Mouse (Mus musculus): ENCODE data around the gene Fuz. TPM values are rescaled to one million over a fixed set of nuclear protein-coding genes. Genes with fewer than 3 reads are reported as not detected.
A peak's percentile ranks its signal among the peaks of the same experiment; 100 is the strongest.

Gene Fuz
- total RNA-seq, 1 experiment from 2014 or later, result 39.8 TPM

DNA sequence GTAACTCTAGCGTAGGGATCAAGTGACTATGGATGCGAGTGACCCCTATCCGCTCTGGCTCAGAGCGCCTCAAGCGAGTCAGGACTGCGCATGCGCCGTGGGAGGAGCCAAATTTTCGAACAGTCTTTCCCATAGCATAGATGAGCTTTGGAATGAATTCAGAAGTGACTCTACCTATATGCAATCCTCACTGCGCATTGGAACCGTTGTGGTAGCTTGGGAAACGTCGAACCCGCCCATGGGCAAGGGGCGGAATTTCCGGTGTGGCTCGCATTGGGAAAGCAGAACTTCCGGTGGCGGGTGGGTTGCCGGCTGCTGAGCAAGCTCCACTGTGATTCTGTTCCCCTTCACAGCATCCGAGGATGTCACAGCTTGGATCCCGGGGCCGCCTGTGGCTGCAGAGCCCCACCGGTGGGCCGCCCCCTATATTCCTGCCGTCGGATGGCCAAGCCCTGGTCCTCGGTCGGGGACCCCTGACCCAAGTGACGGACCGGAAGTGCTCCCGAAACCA, 38.8 kb upstream of the Fuz start, which contains the start of gene Pnkp:
Pnkp (plus strand) TSS at position 98 of the 511 bp plus-strand sequence.
- peak; percentile 55 to 57 for ATAC-seq (replicated peaks in 1 of 2; ENCODE audit: insufficient read depth in 1 of 2, low FRiP score in 2 of 2, low TSS enrichment in 1 of 2, low read depth in 1 of 2, poor library complexity in 2 of 2, severe bottlenecking in 2 of 2)

DNA sequence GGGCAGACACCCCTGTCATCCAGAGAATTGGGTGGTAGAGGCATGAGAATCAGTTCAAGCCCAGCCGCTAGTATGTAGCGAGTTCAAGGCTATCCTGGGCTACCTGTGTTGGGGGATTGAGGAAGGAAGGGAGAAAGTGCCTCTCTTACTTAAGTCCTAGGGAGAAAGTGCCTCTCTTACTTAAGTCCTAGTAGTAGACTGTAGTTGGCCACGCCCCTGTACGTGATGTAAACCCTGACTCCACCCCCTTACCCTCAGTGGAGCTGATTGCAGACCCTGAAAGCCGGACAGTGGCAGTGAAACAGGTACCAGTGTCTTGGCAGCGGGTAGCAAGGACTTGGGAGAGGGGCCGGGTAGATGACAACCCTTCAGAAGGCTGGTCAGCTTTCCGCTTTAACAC, 38.0 kb upstream of the Fuz start:
- ATAC-seq (replicated peaks in 1 of 2; ENCODE audit: insufficient read depth in 1 of 2, low FRiP score in 2 of 2, low TSS enrichment in 1 of 2, low read depth in 1 of 2, poor library complexity in 2 of 2, severe bottlenecking in 2 of 2), result peak in 1 of 2 experiments; percentile 14; a peak in 1 of 4 replicates

DNA sequence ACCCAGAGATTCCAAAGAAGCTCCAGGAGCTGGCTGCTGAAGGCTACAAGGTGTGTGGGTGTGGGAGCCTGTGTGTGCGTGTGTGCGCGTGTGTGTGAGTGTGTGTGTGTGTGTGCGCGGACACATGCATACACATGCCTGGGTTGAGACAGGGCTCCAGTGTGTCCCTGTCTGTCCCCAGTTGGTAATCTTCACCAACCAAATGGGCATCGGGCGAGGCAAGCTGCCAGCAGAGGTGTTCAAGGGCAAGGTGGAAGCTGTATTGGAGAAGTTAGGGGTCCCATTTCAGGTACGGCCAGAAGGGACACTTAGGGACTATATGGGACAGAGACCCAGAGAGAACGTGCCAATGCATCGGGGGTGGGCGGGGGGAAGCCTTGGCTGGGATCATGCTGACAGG, 36.0 kb upstream of the Fuz start:
- ATAC-seq (replicated peaks in 1 of 2; ENCODE audit: insufficient read depth in 1 of 2, low FRiP score in 2 of 2, low TSS enrichment in 1 of 2, low read depth in 1 of 2, poor library complexity in 2 of 2, severe bottlenecking in 2 of 2), result no peak

DNA sequence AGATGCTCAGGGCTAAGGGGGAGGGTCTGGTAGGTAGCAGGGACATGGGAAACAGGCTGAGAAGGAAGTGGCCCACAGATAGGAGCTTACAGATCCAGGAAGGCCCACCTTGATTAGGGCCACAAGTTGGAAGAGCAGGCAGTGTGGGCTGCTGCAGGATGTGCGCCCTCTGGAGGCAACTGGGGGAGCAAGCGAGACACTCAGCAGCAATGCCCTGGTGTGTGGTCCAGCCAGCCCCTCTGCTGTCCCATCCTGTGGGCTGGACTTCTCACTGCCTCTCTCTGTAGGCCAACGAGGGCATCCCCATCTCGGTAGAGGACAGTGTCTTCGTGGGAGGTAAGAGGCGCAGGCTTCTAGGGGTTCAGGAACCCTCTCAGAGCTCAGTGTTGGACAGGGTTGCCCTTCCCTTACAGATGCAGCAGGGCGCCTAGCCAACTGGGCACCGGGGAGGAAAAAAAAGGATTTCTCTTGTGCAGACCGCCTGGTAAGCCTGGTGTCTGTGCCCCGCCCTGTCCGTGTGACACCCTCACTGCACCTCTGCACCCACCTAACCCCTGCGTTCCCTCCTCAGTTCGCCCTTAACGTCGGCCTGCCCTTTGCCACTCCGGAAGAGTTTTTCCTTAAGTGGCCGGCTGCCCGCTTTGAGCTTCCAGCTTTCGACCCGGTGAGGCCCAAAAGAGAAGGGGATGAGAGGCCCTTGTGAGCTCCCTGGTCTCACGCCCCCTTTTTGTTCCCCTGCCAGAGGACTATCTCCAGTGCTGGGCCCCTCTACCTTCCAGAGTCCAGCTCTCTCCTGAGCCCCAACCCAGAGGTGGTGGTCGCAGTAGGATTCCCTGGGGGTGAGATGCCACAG, 35.1 kb upstream of the Fuz start:
- peak; percentile 30 to 36; a peak in 1 of 4 replicates for ATAC-seq (replicated peaks in 1 of 2; ENCODE audit: insufficient read depth in 1 of 2, low FRiP score in 2 of 2, low TSS enrichment in 1 of 2, low read depth in 1 of 2, poor library complexity in 2 of 2, severe bottlenecking in 2 of 2)

DNA sequence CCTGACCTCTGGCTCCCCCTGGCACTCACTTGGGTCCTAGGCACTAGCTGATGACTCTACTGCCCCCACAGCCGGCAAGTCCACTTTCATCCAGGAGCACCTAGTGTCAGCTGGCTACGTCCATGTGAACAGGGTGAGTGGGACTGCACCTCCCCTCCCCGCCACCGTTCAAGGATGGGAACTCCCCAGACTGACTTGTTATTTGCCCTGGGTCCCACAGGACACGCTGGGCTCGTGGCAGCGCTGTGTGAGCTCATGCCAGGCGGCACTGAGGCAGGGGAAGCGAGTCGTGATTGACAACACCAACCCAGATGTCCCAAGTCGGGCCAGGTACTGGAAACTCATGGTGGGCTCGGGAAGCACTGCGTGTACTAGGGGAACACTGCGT, 34.5 kb upstream of the Fuz start:
- ATAC-seq (replicated peaks in 1 of 2; ENCODE audit: insufficient read depth in 1 of 2, low FRiP score in 2 of 2, low TSS enrichment in 1 of 2, low read depth in 1 of 2, poor library complexity in 2 of 2, severe bottlenecking in 2 of 2), result no peak

DNA sequence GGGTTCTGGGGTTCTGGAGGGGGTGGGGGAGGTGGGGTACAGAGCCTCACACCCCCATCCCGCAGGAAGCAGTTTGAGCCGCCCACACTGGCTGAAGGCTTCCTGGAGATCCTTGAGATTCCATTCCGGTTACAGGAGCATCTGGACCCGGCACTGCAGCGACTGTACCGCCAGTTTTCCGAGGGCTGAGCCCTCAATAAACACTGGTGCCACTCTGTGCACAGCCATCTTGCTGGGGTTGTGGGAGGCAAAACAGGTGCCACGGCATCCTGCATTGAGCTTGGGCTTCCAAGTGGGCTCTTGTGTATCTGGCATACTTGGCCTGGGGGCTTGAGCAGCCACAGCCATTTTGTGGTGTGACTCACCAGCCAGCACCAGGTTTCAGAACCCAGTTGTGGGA, 33.4 kb upstream of the Fuz start:
- ATAC-seq (replicated peaks in 1 of 2; ENCODE audit: insufficient read depth in 1 of 2, low FRiP score in 2 of 2, low TSS enrichment in 1 of 2, low read depth in 1 of 2, poor library complexity in 2 of 2, severe bottlenecking in 2 of 2), result no peak

DNA sequence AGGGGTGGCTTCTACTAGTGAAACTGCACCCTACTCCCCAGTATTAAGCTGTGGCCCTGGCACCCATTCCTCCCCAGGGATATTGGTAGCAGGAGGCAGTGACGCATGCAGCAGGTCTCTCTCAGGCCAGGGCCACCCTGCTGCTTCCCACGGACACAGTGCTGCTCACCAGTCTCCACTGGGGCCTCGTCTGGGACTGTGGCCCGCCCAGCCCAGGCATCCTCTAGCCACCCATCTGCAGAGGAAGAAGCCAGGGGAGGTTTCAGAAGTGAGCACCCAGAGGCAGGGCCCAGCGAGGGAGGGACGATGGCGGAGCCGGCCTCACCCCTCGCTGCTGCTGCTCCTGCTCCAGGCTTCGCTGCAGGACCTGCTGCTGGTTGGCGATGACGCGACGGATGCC, 32.7 kb upstream of the Fuz start:
- no peak for ATAC-seq (replicated peaks in 1 of 2; ENCODE audit: insufficient read depth in 1 of 2, low FRiP score in 2 of 2, low TSS enrichment in 1 of 2, low read depth in 1 of 2, poor library complexity in 2 of 2, severe bottlenecking in 2 of 2)

DNA sequence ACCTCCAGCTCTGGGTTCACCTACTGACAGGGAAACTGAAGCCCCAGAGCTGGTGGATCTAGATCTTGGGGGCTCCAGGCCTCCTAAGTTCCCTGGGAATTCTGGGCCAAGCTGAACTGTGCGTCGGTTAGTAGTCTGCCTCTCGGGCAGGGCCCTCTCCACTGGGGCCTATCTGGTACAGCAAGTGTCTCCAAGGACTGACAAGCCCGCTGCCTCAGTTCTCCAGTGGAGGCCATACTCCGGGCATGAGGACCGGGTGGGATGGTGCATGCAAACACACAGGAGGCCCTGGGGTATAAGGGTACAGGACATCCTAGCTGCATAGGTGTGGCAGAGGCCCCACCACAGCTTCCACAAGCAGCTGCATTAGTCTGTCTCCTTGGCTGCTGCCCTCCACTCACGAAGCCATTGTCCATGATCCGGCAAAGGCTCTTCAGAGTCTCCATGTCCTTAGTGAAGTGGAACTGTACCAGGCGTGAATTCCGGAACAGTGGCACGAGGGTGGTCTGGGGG, 31.8 kb upstream of the Fuz start:
- ATAC-seq (replicated peaks in 1 of 2; ENCODE audit: insufficient read depth in 1 of 2, low FRiP score in 2 of 2, low TSS enrichment in 1 of 2, low read depth in 1 of 2, poor library complexity in 2 of 2, severe bottlenecking in 2 of 2), result no peak

DNA sequence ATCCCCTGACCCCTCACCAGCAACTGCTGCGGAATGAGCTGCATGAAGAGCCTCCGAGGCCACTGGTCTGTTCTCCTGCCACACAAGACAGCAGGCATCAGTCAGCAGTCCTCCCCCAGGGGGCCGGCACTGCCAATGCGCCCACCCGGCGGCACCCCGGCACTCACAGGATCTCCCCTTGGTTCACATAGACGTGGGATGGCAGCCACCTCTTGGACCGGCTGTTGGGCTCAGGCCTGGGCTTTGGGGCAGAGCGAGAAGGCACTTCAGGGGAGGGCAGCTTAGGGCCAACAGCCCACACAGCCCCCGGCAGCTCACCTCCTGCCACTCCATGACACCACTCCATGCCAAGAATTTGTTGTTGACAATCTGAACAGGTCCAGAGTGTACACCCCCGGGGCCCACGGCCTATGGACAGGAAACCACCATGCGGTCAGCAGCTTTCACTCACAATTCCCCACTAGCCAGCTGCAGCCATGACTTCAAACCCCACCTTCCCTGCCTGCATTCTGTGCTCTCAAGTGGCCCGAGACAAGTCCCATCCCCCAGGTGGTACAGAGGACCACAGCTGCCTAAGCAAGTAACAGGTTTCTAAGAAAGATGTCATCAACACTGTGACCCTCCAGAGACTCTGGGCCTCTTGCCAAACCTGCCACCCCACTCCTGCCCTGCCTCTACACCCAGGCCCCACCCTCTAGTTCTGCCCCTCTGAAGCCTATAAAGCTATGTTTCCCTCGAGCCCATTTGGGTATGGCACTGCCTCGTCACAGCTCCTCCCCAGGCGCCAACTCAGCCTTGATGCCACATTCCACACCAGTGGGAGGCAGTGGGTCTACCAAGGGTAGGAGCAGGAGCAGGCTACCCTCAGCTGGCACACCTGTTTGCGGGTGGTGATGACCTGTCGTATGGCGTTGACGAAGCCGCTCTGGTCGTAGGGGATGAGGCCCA, 31.0 kb upstream of the Fuz start:
- no peak for ATAC-seq (replicated peaks in 1 of 2; ENCODE audit: insufficient read depth in 1 of 2, low FRiP score in 2 of 2, low TSS enrichment in 1 of 2, low read depth in 1 of 2, poor library complexity in 2 of 2, severe bottlenecking in 2 of 2)

DNA sequence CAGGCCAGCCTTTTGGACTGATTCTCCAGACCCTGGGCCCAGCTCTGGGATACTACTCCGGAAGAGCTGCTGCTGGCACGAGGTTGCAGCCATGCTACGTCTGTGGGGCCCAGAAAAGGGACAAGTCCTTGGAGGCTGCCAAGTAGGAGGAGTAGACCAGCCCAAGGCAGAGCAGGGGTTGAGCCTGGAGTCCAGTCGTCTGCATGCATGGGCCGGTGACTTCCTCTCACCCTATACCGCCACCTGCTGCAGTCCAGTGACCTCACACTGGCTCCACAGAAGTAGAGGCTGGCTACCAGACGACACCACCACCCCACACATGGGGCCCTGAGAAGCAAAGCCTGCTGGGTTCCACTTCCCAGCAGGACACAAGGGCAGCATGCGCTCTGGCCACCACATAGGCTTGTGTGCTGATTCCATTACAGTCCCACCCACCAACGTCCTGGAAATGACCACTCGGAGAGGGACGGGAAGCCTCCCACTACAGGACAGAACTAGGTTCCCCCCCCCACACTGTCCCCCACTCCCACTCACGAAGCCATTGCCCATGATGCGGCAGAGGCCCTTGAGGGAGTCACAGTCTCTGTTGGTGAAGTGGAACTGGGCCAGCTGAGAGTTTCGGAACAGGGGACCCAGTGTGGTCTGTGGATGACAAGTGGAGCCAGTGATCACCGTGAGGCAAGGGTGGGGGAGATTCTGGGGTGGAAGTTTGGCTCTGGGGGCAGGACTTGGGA, 29.4 kb upstream of the Fuz start:
- ATAC-seq (replicated peaks in 1 of 2; ENCODE audit: insufficient read depth in 1 of 2, low FRiP score in 2 of 2, low TSS enrichment in 1 of 2, low read depth in 1 of 2, poor library complexity in 2 of 2, severe bottlenecking in 2 of 2), result peak; percentile 22 to 39

DNA sequence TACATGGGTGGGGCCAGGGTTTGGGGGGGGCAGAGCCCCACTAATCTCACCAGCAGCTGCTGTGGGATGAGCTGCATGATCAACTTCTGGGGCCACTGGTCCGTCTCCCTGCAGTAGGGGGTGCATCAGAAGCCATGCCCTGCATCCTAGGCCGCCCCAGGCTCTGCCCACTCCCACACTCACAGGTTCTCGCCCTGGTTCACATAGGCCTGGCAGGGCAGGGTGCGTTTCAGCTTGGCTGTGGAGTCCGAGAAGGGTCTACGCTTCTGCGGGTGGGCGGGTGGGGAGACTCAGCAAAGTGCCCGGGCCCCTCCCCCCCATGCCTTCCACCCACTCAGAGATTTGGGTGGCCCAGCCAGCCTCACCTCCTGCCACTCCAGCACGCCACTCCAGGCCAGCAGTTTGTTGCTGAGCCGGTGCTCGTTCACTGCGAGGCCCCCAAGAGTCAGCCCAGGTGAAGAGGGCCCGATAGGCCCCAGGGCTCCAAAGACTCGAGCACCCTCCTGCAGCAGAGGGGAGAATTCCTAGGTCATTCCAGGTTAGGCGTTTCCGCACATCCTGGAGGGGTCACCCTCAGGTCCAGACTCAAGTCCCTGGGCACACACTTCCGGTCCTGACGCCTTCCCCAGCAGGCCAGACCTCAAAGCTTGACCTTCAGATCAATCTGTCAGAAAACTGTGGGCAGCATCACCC, 28.7 kb upstream of the Fuz start:
- no peak for ATAC-seq (replicated peaks in 1 of 2; ENCODE audit: insufficient read depth in 1 of 2, low FRiP score in 2 of 2, low TSS enrichment in 1 of 2, low read depth in 1 of 2, poor library complexity in 2 of 2, severe bottlenecking in 2 of 2)

DNA sequence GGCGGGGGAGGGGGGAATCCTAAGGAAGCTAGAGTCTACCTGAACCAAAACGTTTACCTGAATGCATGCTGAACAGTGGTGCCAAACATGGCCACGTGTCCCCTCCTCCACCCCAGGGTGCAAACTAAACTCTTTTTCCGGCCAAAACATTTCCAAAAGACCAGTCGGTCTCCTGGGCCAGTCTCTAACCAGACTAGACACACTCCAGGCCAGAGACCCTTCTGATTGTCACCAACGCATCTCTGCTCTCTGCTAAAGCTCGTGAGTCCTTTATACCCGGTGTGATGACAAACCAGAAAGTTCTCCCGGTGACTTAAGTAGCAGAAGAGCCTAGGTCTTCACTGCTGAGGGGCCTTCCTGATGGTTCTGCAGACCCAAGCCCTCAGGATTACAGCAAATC, 28.1 kb upstream of the Fuz start:
- no peak for ATAC-seq (replicated peaks in 1 of 2; ENCODE audit: insufficient read depth in 1 of 2, low FRiP score in 2 of 2, low TSS enrichment in 1 of 2, low read depth in 1 of 2, poor library complexity in 2 of 2, severe bottlenecking in 2 of 2)

DNA sequence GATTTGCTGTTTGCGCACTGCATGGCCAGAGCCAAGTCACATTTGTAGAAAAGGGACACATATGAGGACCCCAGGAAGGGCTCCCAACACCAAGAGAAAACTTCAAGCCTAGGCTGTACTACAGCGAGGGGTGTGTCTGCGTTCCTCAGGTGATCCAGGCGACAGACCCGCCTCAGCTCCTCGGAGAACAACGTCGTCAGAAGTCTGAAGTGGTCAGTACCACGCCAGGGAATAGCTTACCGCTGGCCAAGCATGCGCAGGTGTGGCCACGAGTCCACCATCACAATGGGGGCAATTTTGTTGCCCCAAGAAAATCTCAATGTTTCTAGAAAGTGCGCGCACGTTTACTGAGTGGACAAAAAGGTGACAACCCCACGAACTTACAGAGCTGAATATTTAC, 27.4 kb upstream of the Fuz start:
- no peak for ATAC-seq (replicated peaks in 1 of 2; ENCODE audit: insufficient read depth in 1 of 2, low FRiP score in 2 of 2, low TSS enrichment in 1 of 2, low read depth in 1 of 2, poor library complexity in 2 of 2, severe bottlenecking in 2 of 2)

DNA sequence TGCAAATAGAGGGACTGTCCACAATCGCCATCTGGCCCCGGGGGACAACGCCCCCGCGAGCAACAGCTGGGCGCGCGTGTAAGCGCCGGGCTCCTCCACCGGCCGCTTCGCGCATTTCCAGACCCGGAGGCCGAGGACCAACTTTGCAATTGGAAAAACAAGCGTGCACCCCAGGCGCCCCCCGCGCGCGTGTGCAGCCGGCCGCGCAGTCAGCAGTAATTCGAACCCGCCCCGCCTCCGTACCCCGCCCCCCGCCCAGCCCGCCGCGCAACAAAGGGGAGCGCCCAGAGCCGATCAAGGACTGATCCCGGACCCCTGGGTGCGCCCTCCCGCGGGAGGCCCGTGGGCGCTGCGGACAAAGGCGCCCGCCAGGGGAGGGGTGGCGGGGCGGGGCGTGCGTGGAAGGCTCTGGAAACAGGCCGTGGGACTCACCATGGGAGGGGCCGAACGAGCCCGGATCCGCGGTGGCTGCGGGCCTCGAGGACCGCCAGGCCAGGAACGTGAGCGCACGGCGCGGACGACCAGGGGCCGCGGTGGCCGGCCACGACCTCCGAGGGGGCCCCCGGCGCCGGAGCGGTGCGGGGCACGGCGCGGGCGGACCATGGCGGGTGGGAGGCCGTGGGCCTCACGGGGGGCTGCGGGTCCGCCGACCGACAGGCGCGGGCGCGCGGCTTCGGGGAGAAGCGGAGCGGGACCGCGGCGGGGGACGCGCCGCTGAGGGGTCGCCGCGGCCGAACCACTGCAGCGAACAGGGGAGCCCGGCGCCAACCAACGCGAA, 26.8 kb upstream of the Fuz start:
- ATAC-seq (replicated peaks in 1 of 2; ENCODE audit: insufficient read depth in 1 of 2, low FRiP score in 2 of 2, low TSS enrichment in 1 of 2, low read depth in 1 of 2, poor library complexity in 2 of 2, severe bottlenecking in 2 of 2), result no peak

DNA sequence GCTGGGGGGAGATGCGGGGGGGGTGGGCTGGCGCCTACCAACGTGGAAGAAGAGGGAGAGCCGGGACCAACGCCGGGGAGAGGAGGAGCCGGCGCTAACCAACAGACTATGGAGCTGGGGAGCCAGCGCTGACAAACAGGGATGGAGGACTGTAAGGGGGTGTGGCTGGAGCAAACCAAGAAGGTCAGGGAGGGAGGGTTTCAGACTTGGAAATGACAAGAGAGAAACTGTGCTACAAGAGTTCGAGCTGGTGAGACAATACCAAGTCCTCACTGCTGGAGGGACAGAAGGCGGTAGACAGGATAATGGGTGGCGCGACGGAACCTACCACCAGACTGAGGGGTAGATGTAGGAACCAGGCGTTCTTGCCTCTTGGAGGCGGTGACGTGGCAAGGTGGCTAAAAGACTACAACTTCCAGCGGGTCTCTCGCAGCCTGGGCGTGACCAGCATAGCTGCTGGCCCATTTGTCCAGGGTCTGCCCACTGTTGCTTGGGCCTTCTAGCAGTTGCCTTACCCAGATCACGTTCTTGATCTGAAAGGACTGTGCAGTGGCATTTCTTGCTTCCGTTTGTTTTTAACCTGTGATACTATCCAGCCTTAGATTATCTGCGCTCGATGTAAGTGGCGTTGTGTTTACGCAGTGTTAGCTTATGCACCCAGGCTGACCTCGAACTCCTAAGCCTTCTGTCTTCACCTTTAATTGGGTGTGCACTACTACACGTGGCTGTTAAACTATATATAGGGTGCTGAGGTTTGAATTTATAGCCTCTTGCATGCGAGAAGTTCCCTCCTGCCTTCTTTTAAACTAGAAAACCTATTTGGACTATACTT, 26.0 kb upstream of the Fuz start, which contains the start of gene Ptov1:
Ptov1 (minus strand) TSS at position 92 of the 832 bp plus-strand sequence.
- peak; percentile 85 to 91 for ATAC-seq (replicated peaks in 1 of 2; ENCODE audit: insufficient read depth in 1 of 2, low FRiP score in 2 of 2, low TSS enrichment in 1 of 2, low read depth in 1 of 2, poor library complexity in 2 of 2, severe bottlenecking in 2 of 2)
